Mouse (Mus musculus) right cerebral cortex, postnatal 10 days (tissue): ENCODE measurements around the gene 1700088E04Rik.
A peak's percentile ranks its signal among the peaks of the same experiment; 100 is the strongest.

Source experiments
- DNase-seq, 2 experiments: peaks; one replicate each; pipeline ENCODE4 v3.0.0; 2021; ENCODE audit warnings: low spot score in 2 of 2

Gene 1700088E04Rik

GRCm38 (mm10) chr15:79131442-79131841 is 9.6 kb downstream of the 1700088E04Rik start:
- no peak for DNase-seq

GRCm38 (mm10) chr15:79130782-79131181 is 10.3 kb downstream of the 1700088E04Rik start:
- no peak for DNase-seq

- no peak for DNase-seq
Observed at GRCm38 (mm10) chr15:79129311-79129710, 11.7 kb downstream of the 1700088E04Rik start.

GRCm38 (mm10) chr15:79128208-79128607 is 12.8 kb downstream of the 1700088E04Rik start:
- DNase-seq, result no peak

- DNase-seq, result no peak
Observed at GRCm38 (mm10) chr15:79127101-79127500, 14.0 kb downstream of the 1700088E04Rik start.

- peak in 1 of 2 experiments; percentile 45 for DNase-seq
Observed at GRCm38 (mm10) chr15:79126217-79126932, 14.7 kb downstream of the 1700088E04Rik start.

GRCm38 (mm10) chr15:79124331-79124875 is 16.6 kb downstream of the 1700088E04Rik start:
- no peak for DNase-seq

GRCm38 (mm10) chr15:79123751-79124150 is 17.3 kb downstream of the 1700088E04Rik start:
- DNase-seq, result no peak

GRCm38 (mm10) chr15:79122546-79122945 is 18.5 kb downstream of the 1700088E04Rik start:
- DNase-seq, result no peak

GRCm38 (mm10) chr15:79122119-79122518 is 18.9 kb downstream of the 1700088E04Rik start:
- DNase-seq, result no peak

- no peak for DNase-seq
Observed at GRCm38 (mm10) chr15:79119491-79119890, 21.6 kb downstream of the 1700088E04Rik start.

- DNase-seq, result no peak
Observed at GRCm38 (mm10) chr15:79115276-79115675, 25.8 kb downstream of the 1700088E04Rik start.

GRCm38 (mm10) chr15:79111774-79112173 is 29.3 kb downstream of the 1700088E04Rik start:
- DNase-seq, result no peak

- DNase-seq, result no peak
Observed at GRCm38 (mm10) chr15:79110528-79110927, 30.5 kb downstream of the 1700088E04Rik start.

- peak in 1 of 2 experiments; percentile 20 for DNase-seq
Observed at GRCm38 (mm10) chr15:79110031-79110430, 31.0 kb downstream of the 1700088E04Rik start.

- DNase-seq, result peak in 1 of 2 experiments; percentile 52
Observed at GRCm38 (mm10) chr15:79109321-79109934, 31.6 kb downstream of the 1700088E04Rik start.

GRCm38 (mm10) chr15:79108421-79109320 is 32.4 kb downstream of the 1700088E04Rik start, which contains the start of gene Micall1:
Gene Micall1, plus strand, starts transcription at chr15:79108898.
- peak; percentile 54 to 69 for DNase-seq

- peak in 1 of 2 experiments; percentile 14 for DNase-seq
Observed at GRCm38 (mm10) chr15:79107966-79108365, 33.1 kb downstream of the 1700088E04Rik start.

- no peak for DNase-seq
Observed at GRCm38 (mm10) chr15:79105804-79106203, 35.2 kb downstream of the 1700088E04Rik start.

GRCm38 (mm10) chr15:79103264-79103663 is 37.8 kb downstream of the 1700088E04Rik start:
- no peak for DNase-seq

GRCm38 (mm10) chr15:79101531-79101930 is 39.5 kb downstream of the 1700088E04Rik start:
- no peak for DNase-seq

- no peak for DNase-seq
Observed at GRCm38 (mm10) chr15:79100391-79100790, 40.7 kb downstream of the 1700088E04Rik start.
